Mouse (Mus musculus) liver, adult 2 months (tissue): ENCODE measurements at regions not wholly inside any gene's neighbourhood (a gene's known extent, or its start where the extent isn't known, plus 50 kb on each side); places are given as distances from the start of the nearest gene placed in this dataset.

Experiments
- CTCF ChIP-seq: fragments of 200-500 bp; IDR thresholded peaks from 2 replicates; pipeline ENCODE4 v1.5.1; 2011; ENCODE audit warnings: low read depth, low read length, control low read depth
- POLR2A ChIP-seq: fragments of 200-500 bp; IDR thresholded peaks from 2 replicates; pipeline ENCODE4 v1.6.1; 2011; ENCODE audit warnings: low read length, control low read depth; ENCODE audit not compliant: insufficient read depth; ENCODE audit errors: extremely low read depth

- no peak for TF ChIP-seq POLR2A
- no peak for TF ChIP-seq CTCF
Measured at GRCm38 (mm10) chr14:76735107-76735506, 178.4 kb upstream of the Serp2 start.
